Mouse (Mus musculus): ENCODE data around the gene Ddah1. TPM values are rescaled to one million over a fixed set of nuclear protein-coding genes. Genes with fewer than 3 reads are reported as not detected.

Gene Ddah1
- polyA plus RNA-seq, 1 experiment from 2014 or later = 17.7 TPM

GRCm38 (mm10) chr3:145854427-145854826 lies 96.0 kb downstream of the Ddah1 start:
- no peaks in the 10 kb centered on the region for H3K36me3 ChIP-seq (ENCODE audit: control insufficient read depth, insufficient read depth, low read length)
- 69% methylated on average over 5 of the region's 5 CpGs for WGBS
- H3K9me3 ChIP-seq (replicated peaks; ENCODE audit: control insufficient read depth, low read length) = no peaks in the 10 kb centered on the region; the same call in 1 of the 2 replicates
- H3K27ac ChIP-seq (ENCODE audit: low read length) = no peak overlapping the region
- no peak for ATAC-seq (ENCODE audit: insufficient read depth, low FRiP score)
- no peaks in the 10 kb centered on the region for H3K4me1 ChIP-seq (ENCODE audit: control insufficient read depth, insufficient read depth, low read length)
- H3K27me3 ChIP-seq (ENCODE audit: control insufficient read depth, insufficient read depth, low read length) = no peaks in the 10 kb centered on the region
- no peak overlapping the region for H3K4me3 ChIP-seq (replicated peaks; ENCODE audit: low read length)
- H3K4me2 ChIP-seq (ENCODE audit: low read depth, low read length) = no peak overlapping the region
- H3K9ac ChIP-seq (ENCODE audit: low read length) = no peak overlapping the region

- WGBS = 81% methylated on average over 6 of the region's 6 CpGs
- Histone ChIP-seq H3K27me3 (ENCODE audit: control insufficient read depth, insufficient read depth, low read length) (no peaks in the 10 kb centered on the region), H3K4me3 (replicated peaks; ENCODE audit: low read length) (no peak overlapping the region), H3K4me1 (ENCODE audit: control insufficient read depth, insufficient read depth, low read length) (no peaks in the 10 kb centered on the region), H3K9me3 (replicated peaks; ENCODE audit: control insufficient read depth, low read length) (no peaks in the 10 kb centered on the region; the same call in 1 of the 2 replicates), H3K9ac (ENCODE audit: low read length) (no peak overlapping the region), H3K4me2 (ENCODE audit: low read depth, low read length) (no peak overlapping the region), H3K36me3 (ENCODE audit: control insufficient read depth, insufficient read depth, low read length) (no peaks in the 10 kb centered on the region), H3K27ac (ENCODE audit: low read length) (no peak overlapping the region)
- ATAC-seq (ENCODE audit: insufficient read depth, low FRiP score) = no peak
Observed at GRCm38 (mm10) chr3:145855299-145855698, 96.8 kb downstream of the Ddah1 start.

- Histone ChIP-seq H3K27me3 (ENCODE audit: control insufficient read depth, insufficient read depth, low read length) (no peaks in the 10 kb centered on the region), H3K4me2 (ENCODE audit: low read depth, low read length) (no peak overlapping the region), H3K9me3 (replicated peaks; ENCODE audit: control insufficient read depth, low read length) (no peaks in the 10 kb centered on the region; the same call in 1 of the 2 replicates), H3K4me1 (ENCODE audit: control insufficient read depth, insufficient read depth, low read length) (no peaks in the 10 kb centered on the region), H3K36me3 (ENCODE audit: control insufficient read depth, insufficient read depth, low read length) (no peaks in the 10 kb centered on the region), H3K4me3 (replicated peaks; ENCODE audit: low read length) (no peak overlapping the region), H3K9ac (ENCODE audit: low read length) (no peak overlapping the region), H3K27ac (ENCODE audit: low read length) (no peak overlapping the region)
- 88% methylated on average over 5 of the region's 5 CpGs for whole genome bisulfite sequencing
- ATAC-seq (ENCODE audit: insufficient read depth, low FRiP score) = no peak
Observed at GRCm38 (mm10) chr3:145858388-145858787, 99.9 kb downstream of the Ddah1 start.

GRCm38 (mm10) chr3:145862521-145862920 lies 104.0 kb downstream of the Ddah1 start:
- Histone ChIP-seq H3K4me2 (ENCODE audit: low read depth, low read length) (no peak overlapping the region), H3K4me1 (ENCODE audit: control insufficient read depth, insufficient read depth, low read length) (no peaks in the 10 kb centered on the region; the same call in 1 of the 2 replicates), H3K36me3 (ENCODE audit: control insufficient read depth, insufficient read depth, low read length) (no peaks in the 10 kb centered on the region), H3K9ac (ENCODE audit: low read length) (no peak overlapping the region), H3K27me3 (ENCODE audit: control insufficient read depth, insufficient read depth, low read length) (no peaks in the 10 kb centered on the region), H3K9me3 (replicated peaks; ENCODE audit: control insufficient read depth, low read length) (no peaks in the 10 kb centered on the region; the same call in 1 of the 2 replicates), H3K27ac (ENCODE audit: low read length) (no peak overlapping the region), H3K4me3 (replicated peaks; ENCODE audit: low read length) (no peak overlapping the region)
- 61% methylated on average over 4 of the region's 4 CpGs for WGBS
- ATAC-seq (ENCODE audit: insufficient read depth, low FRiP score) = no peak

GRCm38 (mm10) chr3:145864033-145864712 lies 105.7 kb downstream of the Ddah1 start:
- Histone ChIP-seq H3K9ac (ENCODE audit: low read length) (no peak overlapping the region), H3K27ac (ENCODE audit: low read length) (peak overlapping the region; percentile 38)

GRCm38 (mm10) chr3:145864713-145865233 lies 106.3 kb downstream of the Ddah1 start:
- ATAC-seq (ENCODE audit: insufficient read depth, low FRiP score) = no peak
- no peak overlapping the region for H3K9ac ChIP-seq (ENCODE audit: low read length)
- peak overlapping the region; percentile 38 for H3K27ac ChIP-seq (ENCODE audit: low read length)
- WGBS = 79% methylated on average over 7 of the region's 10 CpGs
- H3K4me2 ChIP-seq (ENCODE audit: low read depth, low read length) = no peak overlapping the region
- no peaks in the 10 kb centered on the region for H3K27me3 ChIP-seq (ENCODE audit: control insufficient read depth, insufficient read depth, low read length)
- H3K4me3 ChIP-seq (replicated peaks; ENCODE audit: low read length) = no peak overlapping the region
- no peaks in the 10 kb centered on the region for H3K36me3 ChIP-seq (ENCODE audit: control insufficient read depth, insufficient read depth, low read length)
- no peaks in the 10 kb centered on the region; the same call in 1 of the 2 replicates for H3K4me1 ChIP-seq (ENCODE audit: control insufficient read depth, insufficient read depth, low read length)
- H3K9me3 ChIP-seq (replicated peaks; ENCODE audit: control insufficient read depth, low read length) = no peaks in the 10 kb centered on the region

More at GRCm38 (mm10) chr3:145864033-145864712, 105.7 kb downstream of the Ddah1 start:
- no peak overlapping the region for H3K4me3 ChIP-seq (replicated peaks; ENCODE audit: low read length)
- H3K4me2 ChIP-seq (ENCODE audit: low read depth, low read length) = no peak overlapping the region
- no peaks in the 10 kb centered on the region for H3K36me3 ChIP-seq (ENCODE audit: control insufficient read depth, insufficient read depth, low read length)
- no peaks in the 10 kb centered on the region; the same call in 1 of the 2 replicates for H3K4me1 ChIP-seq (ENCODE audit: control insufficient read depth, insufficient read depth, low read length)
- WGBS = 83% methylated on average over 8 of the region's 8 CpGs
- ATAC-seq (ENCODE audit: insufficient read depth, low FRiP score) = no peak
- no peaks in the 10 kb centered on the region for H3K9me3 ChIP-seq (replicated peaks; ENCODE audit: control insufficient read depth, low read length)
- no peaks in the 10 kb centered on the region for H3K27me3 ChIP-seq (ENCODE audit: control insufficient read depth, insufficient read depth, low read length)

- Histone ChIP-seq H3K9me3 (replicated peaks; ENCODE audit: control insufficient read depth, low read length) (no peaks in the 10 kb centered on the region), H3K27me3 (ENCODE audit: control insufficient read depth, insufficient read depth, low read length) (no peaks in the 10 kb centered on the region), H3K9ac (ENCODE audit: low read length) (no peak overlapping the region), H3K4me3 (replicated peaks; ENCODE audit: low read length) (no peak overlapping the region), H3K27ac (ENCODE audit: low read length) (no peak overlapping the region), H3K36me3 (ENCODE audit: control insufficient read depth, insufficient read depth, low read length) (no peaks in the 10 kb centered on the region), H3K4me2 (ENCODE audit: low read depth, low read length) (no peak overlapping the region), H3K4me1 (ENCODE audit: control insufficient read depth, insufficient read depth, low read length) (no peaks in the 10 kb centered on the region)
- ATAC-seq (ENCODE audit: insufficient read depth, low FRiP score) = no peak
- WGBS = 88% methylated on average over 9 of the region's 9 CpGs
Observed at GRCm38 (mm10) chr3:145872680-145873079, 114.2 kb downstream of the Ddah1 start.

GRCm38 (mm10) chr3:145873271-145873670 lies 114.8 kb downstream of the Ddah1 start:
- H3K9ac ChIP-seq (ENCODE audit: low read length) = no peak overlapping the region
- no peak overlapping the region for H3K4me3 ChIP-seq (replicated peaks; ENCODE audit: low read length)
- 80% methylated on average over 1 of the region's 1 CpGs for WGBS
- no peaks in the 10 kb centered on the region for H3K4me1 ChIP-seq (ENCODE audit: control insufficient read depth, insufficient read depth, low read length)
- no peaks in the 10 kb centered on the region for H3K27me3 ChIP-seq (ENCODE audit: control insufficient read depth, insufficient read depth, low read length)
- no peak for ATAC-seq (ENCODE audit: insufficient read depth, low FRiP score)
- H3K9me3 ChIP-seq (replicated peaks; ENCODE audit: control insufficient read depth, low read length) = no peaks in the 10 kb centered on the region
- no peak overlapping the region for H3K27ac ChIP-seq (ENCODE audit: low read length)
- no peak overlapping the region for H3K4me2 ChIP-seq (ENCODE audit: low read depth, low read length)
- H3K36me3 ChIP-seq (ENCODE audit: control insufficient read depth, insufficient read depth, low read length) = no peaks in the 10 kb centered on the region

GRCm38 (mm10) chr3:145874126-145874525 lies 115.7 kb downstream of the Ddah1 start:
- H3K4me3 ChIP-seq (replicated peaks; ENCODE audit: low read length) = no peak overlapping the region
- WGBS = 74% methylated on average over 4 of the region's 4 CpGs

More at GRCm38 (mm10) chr3:145874126-145874525, 115.7 kb downstream of the Ddah1 start:
- no peaks in the 10 kb centered on the region for H3K4me1 ChIP-seq (ENCODE audit: control insufficient read depth, insufficient read depth, low read length)
- no peak overlapping the region for H3K4me2 ChIP-seq (ENCODE audit: low read depth, low read length)
- H3K9ac ChIP-seq (ENCODE audit: low read length) = no peak overlapping the region
- H3K27me3 ChIP-seq (ENCODE audit: control insufficient read depth, insufficient read depth, low read length) = no peaks in the 10 kb centered on the region
- no peak overlapping the region for H3K27ac ChIP-seq (ENCODE audit: low read length)
- H3K9me3 ChIP-seq (replicated peaks; ENCODE audit: control insufficient read depth, low read length) = no peaks in the 10 kb centered on the region
- ATAC-seq (ENCODE audit: insufficient read depth, low FRiP score) = no peak
- no peaks in the 10 kb centered on the region for H3K36me3 ChIP-seq (ENCODE audit: control insufficient read depth, insufficient read depth, low read length)
